Mouse (Mus musculus) lung, postnatal 0 days (tissue): ENCODE data around the gene Olfr545.

Experiments used
- CTCF ChIP-seq: IDR thresholded peaks from 2 replicates; pipeline ENCODE4 v1.5.1; 2016; ENCODE audit warnings: antibody characterized with exemption, mild to moderate bottlenecking
- EP300 ChIP-seq: IDR thresholded peaks from 2 replicates; pipeline ENCODE4 v1.6.1; 2016; ENCODE audit warnings: antibody characterized with exemption, mild to moderate bottlenecking, control low read depth

- TF ChIP-seq CTCF (no peak), EP300 (no peak)
These were observed 19.9 kb downstream of the Olfr545 start for GRCm38 (mm10) chr7:102479368-102480078.
